Mouse (Mus musculus) midbrain, embryonic 15.5 days (tissue): Measurements from ENCODE around the gene Catip. TPM values are rescaled to one million over a fixed set of nuclear protein-coding genes. Genes with fewer than 3 reads are reported as not detected.
"Not testable (repeated sequence)": the region's sequence is repeated elsewhere in the genome, so short reads cannot be mapped to it uniquely, and the experiment has no call there.

ENCODE experiments used
- ATAC-seq: fragments of 200-750 bp; cut with Nextera tagmentation; replicated peaks from 2 replicates; pipeline ENCODE4 v1.8.0; 2017; ENCODE audit warnings: moderate TSS enrichment
- H3K27ac ChIP-seq: fragments of 300-500 bp; sonication (generic); 2 replicates; pipeline ENCODE4 v1.5.1; 2015; ENCODE audit warnings: mild to moderate bottlenecking, inconsistent platforms
- H3K27me3 ChIP-seq: fragments of 300-500 bp; sonication (generic); replicated peaks from 2 replicates; pipeline ENCODE4 v1.6.1; 2015; ENCODE audit warnings: inconsistent platforms
- H3K36me3 ChIP-seq: fragments of 300-500 bp; sonication (generic); replicated peaks from 2 replicates; pipeline ENCODE4 v1.6.1; 2015; ENCODE audit warnings: inconsistent platforms
- H3K4me1 ChIP-seq: fragments of 300-500 bp; sonication (generic); 2 replicates; pipeline ENCODE4 v1.6.1; 2015; ENCODE audit warnings: inconsistent platforms
- H3K4me2 ChIP-seq: fragments of 300-500 bp; sonication (generic); 2 replicates; pipeline ENCODE4 v1.6.1; 2015; ENCODE audit warnings: inconsistent platforms, mild to moderate bottlenecking, moderate library complexity
- H3K4me3 ChIP-seq: fragments of 300-500 bp; sonication (generic); 2 replicates; pipeline ENCODE4 v1.5.1; 2015; ENCODE audit warnings: mild to moderate bottlenecking, inconsistent platforms
- H3K9ac ChIP-seq: fragments of 300-500 bp; sonication (generic); 2 replicates; pipeline ENCODE4 v1.6.1; 2015; ENCODE audit warnings: mild to moderate bottlenecking, inconsistent platforms
- H3K9me3 ChIP-seq: fragments of 300-500 bp; sonication (generic); 2 replicates; pipeline ENCODE4 v1.6.1; 2016; ENCODE audit warnings: inconsistent platforms
- WGBS: fragments of 180-500 bp; shearing (Covaris S2); methylation state at CpG from one replicate; pipeline ENCODE4 v1.1.7; 2015; ENCODE audit warnings: mixed read lengths; 5-methylcytosine and 5-hydroxymethylcytosine counted together
- polyA plus RNA-seq: library from polyadenylated mRNA; unstranded; fragments of >200 nt; fragmentation: Nextera tagmentation; extraction: Ambion mirVana; gene quantifications from 2 replicates; pipeline ENCODE4 v1.2.1, GENCODE M21; 2015

Gene Catip
- polyA plus RNA-seq, 1 experiment from 2014 or later = 1.9 TPM

- no peaks in the 10 kb centered on the region for H3K27me3 ChIP-seq
- H3K36me3 ChIP-seq = no peaks in the 10 kb centered on the region
- no peak overlapping the region for H3K27ac ChIP-seq
- H3K9me3 ChIP-seq = no peaks in the 10 kb centered on the region
- H3K4me2 ChIP-seq = no peak overlapping the region
- no peak overlapping the region for H3K4me3 ChIP-seq
- no peak overlapping the region for H3K9ac ChIP-seq
- peaks cover 17% of the 10 kb centered on the region for H3K4me1 ChIP-seq
- ATAC-seq = no peak
- 51% methylated on average over 4 of the region's 4 CpGs for WGBS
Measured at GRCm38 (mm10) chr1:74335033-74335432, 26.9 kb upstream of the Catip start.

- H3K4me1 ChIP-seq = peaks cover 15% of the 10 kb centered on the region
- H3K36me3 ChIP-seq = no peaks in the 10 kb centered on the region
- no peak overlapping the region for H3K27ac ChIP-seq
- H3K4me2 ChIP-seq = no peak overlapping the region
- H3K27me3 ChIP-seq = no peaks in the 10 kb centered on the region
- no peak for ATAC-seq
- H3K9ac ChIP-seq = no peak overlapping the region
- no peaks in the 10 kb centered on the region for H3K9me3 ChIP-seq
- no peak overlapping the region for H3K4me3 ChIP-seq
- WGBS = 70% methylated on average over 6 of the region's 6 CpGs
Measured at GRCm38 (mm10) chr1:74335436-74336170, 26.3 kb upstream of the Catip start.

- no peak overlapping the region for H3K9ac ChIP-seq
- 89% methylated on average over 3 of the region's 3 CpGs for WGBS
- no peaks in the 10 kb centered on the region for H3K36me3 ChIP-seq
- no peak overlapping the region for H3K4me2 ChIP-seq
- ATAC-seq = no peak
- H3K27me3 ChIP-seq = no peaks in the 10 kb centered on the region
- peaks cover 15% of the 10 kb centered on the region for H3K4me1 ChIP-seq
- H3K4me3 ChIP-seq = no peak overlapping the region
- H3K9me3 ChIP-seq = no peaks in the 10 kb centered on the region
- no peak overlapping the region for H3K27ac ChIP-seq
Measured at GRCm38 (mm10) chr1:74337241-74337771, 24.6 kb upstream of the Catip start.

GRCm38 (mm10) chr1:74338013-74338412 is 23.9 kb upstream of the Catip start:
- no peak overlapping the region for H3K27ac ChIP-seq
- no peak overlapping the region for H3K4me3 ChIP-seq
- H3K27me3 ChIP-seq = no peaks in the 10 kb centered on the region
- ATAC-seq = no peak
- H3K4me1 ChIP-seq = peaks cover 12% of the 10 kb centered on the region
- H3K9ac ChIP-seq = no peak overlapping the region
- H3K4me2 ChIP-seq = no peak overlapping the region
- H3K9me3 ChIP-seq = no peaks in the 10 kb centered on the region
- WGBS = 93% methylated on average over 5 of the region's 5 CpGs
- no peaks in the 10 kb centered on the region for H3K36me3 ChIP-seq

- Histone ChIP-seq H3K9me3 (no peaks in the 10 kb centered on the region), H3K4me1 (peaks cover 6% of the 10 kb centered on the region), H3K36me3 (no peaks in the 10 kb centered on the region), H3K4me2 (no peak overlapping the region), H3K4me3 (no peak overlapping the region), H3K27me3 (no peaks in the 10 kb centered on the region), H3K27ac (no peak overlapping the region), H3K9ac (no peak overlapping the region)
- no peak for ATAC-seq
- whole genome bisulfite sequencing = 71% methylated on average over 4 of the region's 4 CpGs
Measured at GRCm38 (mm10) chr1:74338626-74339025, 23.3 kb upstream of the Catip start.

GRCm38 (mm10) chr1:74339917-74340316 is 22.0 kb upstream of the Catip start:
- WGBS = 87% methylated on average over 9 of the region's 9 CpGs
- Histone ChIP-seq H3K4me2 (no peak overlapping the region), H3K9me3 (no peaks in the 10 kb centered on the region), H3K9ac (no peak overlapping the region), H3K36me3 (no peaks in the 10 kb centered on the region), H3K27me3 (no peaks in the 10 kb centered on the region), H3K4me3 (no peak overlapping the region), H3K27ac (no peak overlapping the region), H3K4me1 (0 out of 2 replicates have a peak, but pooled peaks cover 3% of the 10 kb centered on the region)
- no peak for ATAC-seq

GRCm38 (mm10) chr1:74340361-74340764 is 21.5 kb upstream of the Catip start:
- Histone ChIP-seq H3K9ac (no peak overlapping the region), H3K9me3 (no peaks in the 10 kb centered on the region), H3K27ac (no peak overlapping the region), H3K27me3 (no peaks in the 10 kb centered on the region), H3K4me2 (no peak overlapping the region), H3K4me1 (no peaks in the 10 kb centered on the region), H3K36me3 (no peaks in the 10 kb centered on the region), H3K4me3 (no peak overlapping the region)
- ATAC-seq = no peak
- WGBS = 83% methylated on average over 6 of the region's 6 CpGs

GRCm38 (mm10) chr1:74340992-74341391 is 20.9 kb upstream of the Catip start:
- H3K27me3 ChIP-seq, ATAC-seq, H3K36me3 ChIP-seq, H3K4me2 ChIP-seq, H3K9me3 ChIP-seq, H3K27ac ChIP-seq, H3K4me3 ChIP-seq, H3K4me1 ChIP-seq, H3K9ac ChIP-seq: not testable (repeated sequence)
- WGBS = 98% methylated on average over 4 of the region's 4 CpGs

GRCm38 (mm10) chr1:74341898-74342297 is 20.0 kb upstream of the Catip start:
- WGBS = 94% methylated on average over 7 of the region's 7 CpGs
- no peak overlapping the region for H3K4me3 ChIP-seq
- ATAC-seq = no peak
- H3K9ac ChIP-seq = no peak overlapping the region
- no peaks in the 10 kb centered on the region for H3K9me3 ChIP-seq
- H3K27me3 ChIP-seq = no peaks in the 10 kb centered on the region
- H3K27ac ChIP-seq = no peak overlapping the region
- H3K36me3 ChIP-seq = no peaks in the 10 kb centered on the region
- H3K4me2 ChIP-seq = no peak overlapping the region
- H3K4me1 ChIP-seq = no peaks in the 10 kb centered on the region

- no peak overlapping the region for H3K4me3 ChIP-seq
- H3K27me3 ChIP-seq = no peaks in the 10 kb centered on the region
- H3K9ac ChIP-seq = no peak overlapping the region
- H3K27ac ChIP-seq = no peak overlapping the region
- H3K4me1 ChIP-seq = no peaks in the 10 kb centered on the region
- no peak overlapping the region for H3K4me2 ChIP-seq
- H3K36me3 ChIP-seq = no peaks in the 10 kb centered on the region
- no peaks in the 10 kb centered on the region for H3K9me3 ChIP-seq
- WGBS = 97% methylated on average over 1 of the region's 1 CpGs
- ATAC-seq = no peak
Measured at GRCm38 (mm10) chr1:74342308-74342707, 19.6 kb upstream of the Catip start.

- WGBS = 63% methylated on average over 5 of the region's 5 CpGs
- no peaks in the 10 kb centered on the region for H3K36me3 ChIP-seq
- no peak for ATAC-seq
- no peak overlapping the region for H3K9ac ChIP-seq
- H3K4me2 ChIP-seq = no peak overlapping the region
- no peak overlapping the region for H3K4me3 ChIP-seq
- H3K4me1 ChIP-seq = no peaks in the 10 kb centered on the region
- H3K27me3 ChIP-seq = no peaks in the 10 kb centered on the region
- H3K9me3 ChIP-seq = no peaks in the 10 kb centered on the region
- H3K27ac ChIP-seq = no peak overlapping the region
Measured at GRCm38 (mm10) chr1:74343161-74343560, 18.7 kb upstream of the Catip start.

GRCm38 (mm10) chr1:74344163-74344916 is 17.6 kb upstream of the Catip start:
- no peak for ATAC-seq

More at GRCm38 (mm10) chr1:74344163-74344916, 17.6 kb upstream of the Catip start:
- H3K27ac ChIP-seq = no peak overlapping the region
- 74% methylated on average over 11 of the region's 11 CpGs for WGBS
- no peaks in the 10 kb centered on the region for H3K27me3 ChIP-seq
- no peak overlapping the region for H3K9ac ChIP-seq
- H3K4me2 ChIP-seq = no peak overlapping the region
- H3K9me3 ChIP-seq = no peaks in the 10 kb centered on the region
- no peaks in the 10 kb centered on the region for H3K4me1 ChIP-seq
- H3K36me3 ChIP-seq = no peaks in the 10 kb centered on the region; the same call in 1 of the 2 replicates
- H3K4me3 ChIP-seq = no peak overlapping the region
